Mouse (Mus musculus) limb, embryonic 12.5 days (tissue): Measurements from ENCODE around the gene Fam110c. TPM values are rescaled to one million over a fixed set of nuclear protein-coding genes. Genes with fewer than 3 reads are reported as not detected.

Experiments
- ATAC-seq: fragments of 200-750 bp; cut with Nextera tagmentation; 2 replicates; pipeline ENCODE4 v1.8.0; 2017; ENCODE audit warnings: low read depth, moderate TSS enrichment; ENCODE audit not compliant: insufficient number of reproducible peaks, insufficient read depth, low FRiP score, low TSS enrichment
- H3K27ac ChIP-seq: fragments of 300-500 bp; sonication (generic); 2 replicates; pipeline ENCODE4 v1.5.1; 2016; ENCODE audit warnings: mild to moderate bottlenecking, moderate library complexity
- H3K27me3 ChIP-seq: fragments of 300-500 bp; sonication (generic); 2 replicates; pipeline ENCODE4 v1.6.1; 2016; ENCODE audit warnings: mild to moderate bottlenecking, moderate library complexity
- H3K36me3 ChIP-seq: fragments of 300-500 bp; sonication (generic); 2 replicates; pipeline ENCODE4 v1.6.1; 2016; ENCODE audit warnings: mild to moderate bottlenecking, moderate library complexity
- H3K4me1 ChIP-seq: fragments of 300-500 bp; sonication (generic); replicated peaks from 2 replicates; pipeline ENCODE4 v1.6.1; 2016
- H3K4me2 ChIP-seq: fragments of 300-500 bp; sonication (generic); 2 replicates; pipeline ENCODE4 v1.6.1; 2016; ENCODE audit warnings: mild to moderate bottlenecking, moderate library complexity
- H3K4me3 ChIP-seq: fragments of 300-500 bp; sonication (generic); replicated peaks from 2 replicates; pipeline ENCODE4 v1.5.1; 2016; ENCODE audit warnings: mild to moderate bottlenecking
- H3K9ac ChIP-seq: fragments of 300-500 bp; sonication (generic); replicated peaks from 2 replicates; pipeline ENCODE4 v1.6.1; 2016; ENCODE audit warnings: mild to moderate bottlenecking, moderate library complexity
- H3K9me3 ChIP-seq: fragments of 300-500 bp; sonication (generic); 2 replicates; pipeline ENCODE4 v1.6.1; 2016; ENCODE audit warnings: mild to moderate bottlenecking, moderate library complexity
- WGBS: fragments of 180-500 bp; shearing (Covaris S2); methylation state at CpG from one replicate; pipeline ENCODE4 v1.1.7; 2016; 5-methylcytosine and 5-hydroxymethylcytosine counted together
- polyA plus RNA-seq: library from polyadenylated mRNA; unstranded; fragments of >200 nt; fragmentation: Nextera tagmentation; extraction: Ambion mirVana; gene quantifications from 2 replicates; pipeline ENCODE4 v1.2.1, GENCODE M21; 2016

The Fam110c gene
- polyA plus RNA-seq, 1 experiment from 2014 or later, result 0.25 TPM

GRCm38 (mm10) chr12:31101821-31102220 is 28.2 kb downstream of the Fam110c start:
- H3K9ac ChIP-seq, result no peak overlapping the region
- H3K27me3 ChIP-seq, result no peaks in the 10 kb centered on the region
- H3K36me3 ChIP-seq, result no peaks in the 10 kb centered on the region
- ATAC-seq, result no peak
- H3K9me3 ChIP-seq, result no peaks in the 10 kb centered on the region
- H3K4me2 ChIP-seq, result no peak overlapping the region
- H3K4me1 ChIP-seq, result no peaks in the 10 kb centered on the region
- 92% methylated on average over 4 of the region's 4 CpGs for WGBS
- H3K4me3 ChIP-seq, result no peak overlapping the region
- H3K27ac ChIP-seq, result no peak overlapping the region

GRCm38 (mm10) chr12:31116005-31116466 is 42.4 kb downstream of the Fam110c start:
- H3K9me3 ChIP-seq, result no peaks in the 10 kb centered on the region
- ATAC-seq, result no peak
- H3K4me2 ChIP-seq, result no peak overlapping the region
- H3K4me1 ChIP-seq, result no peaks in the 10 kb centered on the region
- no peak overlapping the region for H3K9ac ChIP-seq
- no peaks in the 10 kb centered on the region for H3K27me3 ChIP-seq
- H3K4me3 ChIP-seq, result no peak overlapping the region
- no peak overlapping the region for H3K27ac ChIP-seq
- H3K36me3 ChIP-seq, result no peaks in the 10 kb centered on the region
- WGBS, result 15% methylated on average over 8 of the region's 8 CpGs

- Histone ChIP-seq H3K9ac (no peak overlapping the region), H3K4me2 (no peak overlapping the region), H3K27me3 (no peaks in the 10 kb centered on the region), H3K27ac (no peak overlapping the region), H3K9me3 (no peaks in the 10 kb centered on the region), H3K4me1 (0 out of 2 replicates have a peak, but pooled peaks cover 3% of the 10 kb centered on the region), H3K4me3 (no peak overlapping the region), H3K36me3 (no peaks in the 10 kb centered on the region)
- ATAC-seq, result no peak
- WGBS, result 68% methylated on average over 5 of the region's 5 CpGs
These were observed 46.9 kb downstream of the Fam110c start for GRCm38 (mm10) chr12:31120535-31120934.

- WGBS, result 59% methylated on average over 6 of the region's 6 CpGs
These were observed 49.4 kb downstream of the Fam110c start for GRCm38 (mm10) chr12:31122892-31123622.

GRCm38 (mm10) chr12:31126071-31126470 is 52.4 kb downstream of the Fam110c start:
- H3K4me3 ChIP-seq, result no peak overlapping the region
- no peak for ATAC-seq
- 0 out of 2 replicates have a peak, but pooled peaks cover 3% of the 10 kb centered on the region for H3K4me1 ChIP-seq
- H3K27ac ChIP-seq, result no peak overlapping the region
- no peaks in the 10 kb centered on the region for H3K27me3 ChIP-seq
- 30% methylated on average over 1 of the region's 1 CpGs for WGBS
- H3K36me3 ChIP-seq, result no peaks in the 10 kb centered on the region
- H3K4me2 ChIP-seq, result no peak overlapping the region
- H3K9me3 ChIP-seq, result no peaks in the 10 kb centered on the region
- no peak overlapping the region for H3K9ac ChIP-seq

More at GRCm38 (mm10) chr12:31122892-31123622, 49.4 kb downstream of the Fam110c start:
- no peak overlapping the region for H3K9ac ChIP-seq
- H3K4me3 ChIP-seq, result no peak overlapping the region
- no peak overlapping the region for H3K27ac ChIP-seq
- no peaks in the 10 kb centered on the region for H3K36me3 ChIP-seq
- H3K4me1 ChIP-seq, result 0 out of 2 replicates have a peak, but pooled peaks cover 3% of the 10 kb centered on the region
- no peak overlapping the region for H3K4me2 ChIP-seq
- H3K27me3 ChIP-seq, result no peaks in the 10 kb centered on the region
- no peaks in the 10 kb centered on the region for H3K9me3 ChIP-seq
- no peak for ATAC-seq

- Histone ChIP-seq H3K4me3 (no peak overlapping the region), H3K4me1 (no peaks in the 10 kb centered on the region), H3K9ac (no peak overlapping the region), H3K27me3 (no peaks in the 10 kb centered on the region), H3K4me2 (no peak overlapping the region), H3K27ac (no peak overlapping the region), H3K36me3 (no peaks in the 10 kb centered on the region), H3K9me3 (no peaks in the 10 kb centered on the region)
- no peak for ATAC-seq
- 85% methylated on average over 4 of the region's 4 CpGs for WGBS
These were observed 55.9 kb downstream of the Fam110c start for GRCm38 (mm10) chr12:31129548-31129947.

Other genes with a start within 250 kb of the Fam110c start
- 1.3 and 1.4 TPM in 2 replicates for gene Alkal2, start 189.5 kb upstream of the Fam110c start, polyA plus RNA-seq
- gene Acp1, start 162.3 kb upstream of the Fam110c start, polyA plus RNA-seq, result 164 and 170 TPM in 2 replicates
- gene Sh3yl1, start 162.2 kb upstream of the Fam110c start, polyA plus RNA-seq, result 14.6 and 15.9 TPM in 2 replicates
- not detected in 2 replicates for gene Gm6993, start 166.9 kb downstream of the Fam110c start, polyA plus RNA-seq
- 60.4 and 64.8 TPM in 2 replicates for gene Lamb1, start 191.4 kb downstream of the Fam110c start, polyA plus RNA-seq